Mouse (Mus musculus) midbrain, embryonic 16.5 days (tissue): ENCODE measurements around the gene Nek4. TPM values are rescaled to one million over a fixed set of nuclear protein-coding genes. Genes with fewer than 3 reads are reported as not detected.
A peak's percentile ranks its signal among the peaks of the same experiment; 100 is the strongest.

Source experiments
- ATAC-seq: fragments of 200-750 bp; cut with Nextera tagmentation; 2 replicates; pipeline ENCODE4 v1.8.0; 2017; ENCODE audit warnings: moderate TSS enrichment
- H3K27ac ChIP-seq: fragments of 300-500 bp; sonication (generic); 2 replicates; pipeline ENCODE4 v1.5.1; 2014; ENCODE audit warnings: mild to moderate bottlenecking, low read length, mixed read lengths
- H3K27me3 ChIP-seq: fragments of 300-500 bp; sonication (generic); 2 replicates; pipeline ENCODE4 v1.6.1; 2014; ENCODE audit warnings: low read depth, low read length, mixed read lengths; ENCODE audit not compliant: control insufficient read depth, insufficient read depth
- H3K36me3 ChIP-seq: fragments of 300-500 bp; sonication (generic); 2 replicates; pipeline ENCODE4 v1.6.1; 2014; ENCODE audit warnings: mild to moderate bottlenecking, low read length, moderate library complexity, mixed read lengths; ENCODE audit not compliant: control insufficient read depth, insufficient read depth
- H3K4me1 ChIP-seq: fragments of 300-500 bp; sonication (generic); 2 replicates; pipeline ENCODE4 v1.6.1; 2014; ENCODE audit warnings: mild to moderate bottlenecking, low read length, mixed read lengths; ENCODE audit not compliant: control insufficient read depth, insufficient read depth
- H3K4me2 ChIP-seq: fragments of 300-500 bp; sonication (generic); 2 replicates; pipeline ENCODE4 v1.6.1; 2014; ENCODE audit warnings: mild to moderate bottlenecking, low read length, mixed read lengths
- H3K4me3 ChIP-seq: fragments of 300-500 bp; sonication (generic); 2 replicates; pipeline ENCODE4 v1.5.1; 2014; ENCODE audit warnings: low read depth, mild to moderate bottlenecking, low read length, moderate library complexity, mixed read lengths
- H3K9ac ChIP-seq: fragments of 300-500 bp; sonication (generic); 2 replicates; pipeline ENCODE4 v1.6.1; 2014; ENCODE audit warnings: low read depth, low read length, mixed read lengths
- H3K9me3 ChIP-seq: fragments of 300-500 bp; sonication (generic); replicated peaks from 2 replicates; pipeline ENCODE4 v1.6.1; 2014; ENCODE audit warnings: mild to moderate bottlenecking, low read length, mixed read lengths; ENCODE audit not compliant: control insufficient read depth, poor library complexity, severe bottlenecking
- WGBS: fragments of 180-500 bp; shearing (Covaris S2); extraction: QIAGEN DNeasy Blood & Tissue Kit; methylation state at CpG from one replicate; pipeline ENCODE4 v1.1.7; 2014; 5-methylcytosine and 5-hydroxymethylcytosine counted together
- polyA plus RNA-seq: library from polyadenylated mRNA; unstranded; fragments of >200 nt; fragmentation: Nextera tagmentation; extraction: Ambion mirVana; gene quantifications from 2 replicates; pipeline ENCODE4 v1.2.1, GENCODE M21; 2015

Nek4 gene
- polyA plus RNA-seq, 1 experiment from 2014 or later: 18.5 TPM

DNA sequence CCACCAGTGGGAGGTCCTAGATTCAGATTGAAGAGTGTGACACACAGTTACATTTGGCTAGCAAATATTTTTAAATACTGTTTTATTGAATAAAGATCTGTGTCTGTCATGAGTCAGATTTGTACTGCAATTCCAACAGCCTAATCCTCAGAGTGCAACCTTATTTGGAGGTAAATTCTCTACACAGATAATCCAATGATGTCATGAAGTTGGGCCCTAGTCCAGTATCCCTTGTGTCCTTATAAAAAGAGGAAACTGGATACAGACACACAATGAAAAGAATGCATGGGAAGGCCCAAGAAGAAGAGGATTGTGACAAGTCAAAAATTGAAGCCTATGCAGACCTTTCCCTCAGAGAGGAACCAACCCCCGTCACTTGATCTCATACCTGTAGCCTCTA is 34.7 kb upstream of the Nek4 start:
- no peak for ATAC-seq
- no peaks in the 10 kb centered on the region for H3K27me3 ChIP-seq
- H3K4me1 ChIP-seq: no peaks in the 10 kb centered on the region
- H3K9ac ChIP-seq: no peak overlapping the region
- H3K36me3 ChIP-seq: no peaks in the 10 kb centered on the region
- no peaks in the 10 kb centered on the region for H3K9me3 ChIP-seq
- H3K27ac ChIP-seq: no peak overlapping the region
- WGBS: 90% methylated on average over 1 of the region's 1 CpGs
- no peak overlapping the region for H3K4me2 ChIP-seq
- H3K4me3 ChIP-seq: no peak overlapping the region

- no peak for ATAC-seq
- WGBS: 44% methylated on average over 8 of the region's 8 CpGs
These were observed 29.0 kb upstream of the Nek4 start for GRCm38 (mm10) chr14:30922053-30922670.

DNA sequence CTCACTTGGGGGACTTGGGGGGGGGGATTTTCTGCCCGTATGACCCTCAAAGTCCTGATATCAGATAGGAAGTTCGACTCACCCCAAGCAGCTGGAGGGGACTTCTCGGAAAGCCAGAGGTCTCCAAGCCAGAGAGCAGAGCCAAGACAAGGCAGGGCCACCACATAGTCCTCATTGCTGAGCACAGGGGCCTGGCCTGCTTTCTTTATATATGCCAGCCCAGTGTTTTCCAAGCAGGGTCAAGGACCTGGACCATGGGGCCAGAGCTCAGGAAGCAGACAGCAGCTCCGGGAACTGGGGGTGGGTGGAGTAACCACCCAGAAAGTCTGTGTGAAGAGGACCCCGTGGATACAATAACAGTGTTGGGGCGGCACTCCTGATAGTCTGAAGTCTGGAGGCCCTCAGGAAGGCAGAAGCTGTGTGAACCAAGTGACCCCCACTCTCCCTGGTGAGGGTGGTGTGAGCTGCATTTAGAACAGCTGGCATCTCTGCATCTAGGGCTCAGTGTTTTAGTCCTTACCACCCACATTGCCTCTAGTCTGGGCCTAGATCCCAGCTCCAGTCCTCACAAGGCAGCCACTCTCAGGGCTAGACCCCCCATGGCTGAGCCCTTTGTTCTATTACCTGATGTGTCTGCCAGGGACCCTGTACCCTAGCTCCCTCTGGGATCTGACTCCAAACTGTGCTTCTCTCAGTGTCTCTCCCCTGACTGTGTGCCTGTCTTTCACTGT is 27.6 kb upstream of the Nek4 start, which contains the start of gene Itih3:
Itih3 (minus strand) TSS at position 386 of the 731 bp plus-strand sequence.
- H3K27me3 ChIP-seq: no peaks in the 10 kb centered on the region
- no peak within 1 kb of the TSS for H3K4me3 ChIP-seq
- H3K4me2 ChIP-seq: no peak within 1 kb of the TSS
- H3K27ac ChIP-seq: no peak within 1 kb of the TSS
- 73% methylated on average over 6 of the region's 6 CpGs for WGBS
- H3K9me3 ChIP-seq: no peaks in the 10 kb centered on the region
- 0 out of 2 replicates have a peak, but pooled peaks have one; percentile 28 for ATAC-seq
- H3K9ac ChIP-seq: no peak within 1 kb of the TSS
- no peaks in the 10 kb centered on the region for H3K4me1 ChIP-seq
- no peaks in the 10 kb centered on the region for H3K36me3 ChIP-seq

More at GRCm38 (mm10) chr14:30922053-30922670, 29.0 kb upstream of the Nek4 start:
- no peaks in the 10 kb centered on the region for H3K9me3 ChIP-seq
- H3K4me1 ChIP-seq: no peaks in the 10 kb centered on the region
- H3K36me3 ChIP-seq: no peaks in the 10 kb centered on the region
- no peak overlapping the region for H3K4me3 ChIP-seq
- H3K27me3 ChIP-seq: no peaks in the 10 kb centered on the region
- H3K27ac ChIP-seq: no peak overlapping the region
- no peak overlapping the region for H3K4me2 ChIP-seq
- H3K9ac ChIP-seq: no peak overlapping the region

DNA sequence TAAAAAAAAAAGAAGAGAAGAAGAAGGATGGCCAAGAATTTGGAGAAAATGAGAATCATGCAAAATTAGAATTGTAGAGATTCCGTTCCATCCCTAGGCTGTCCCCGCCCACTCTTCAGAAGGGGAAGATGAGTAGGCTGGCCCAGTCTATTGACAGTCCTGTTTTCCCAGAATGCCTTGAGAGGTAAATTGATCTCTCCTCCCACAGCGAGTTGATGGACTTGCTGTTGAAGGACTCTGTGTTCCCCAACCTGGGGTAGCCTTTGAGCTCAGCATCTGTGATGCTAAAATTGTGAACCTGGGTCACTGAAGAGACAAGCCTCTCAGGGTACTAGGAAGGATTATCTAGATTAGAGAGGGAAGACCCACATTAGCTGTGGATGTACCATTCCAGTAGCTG is 25.7 kb upstream of the Nek4 start:
- H3K27ac ChIP-seq: no peak overlapping the region
- ATAC-seq: no peak
- no peaks in the 10 kb centered on the region for H3K4me1 ChIP-seq
- H3K9me3 ChIP-seq: no peaks in the 10 kb centered on the region
- no peak overlapping the region for H3K4me2 ChIP-seq
- H3K9ac ChIP-seq: no peak overlapping the region
- 94% methylated on average over 3 of the region's 3 CpGs for WGBS
- H3K27me3 ChIP-seq: no peaks in the 10 kb centered on the region
- no peak overlapping the region for H3K4me3 ChIP-seq
- H3K36me3 ChIP-seq: no peaks in the 10 kb centered on the region

DNA sequence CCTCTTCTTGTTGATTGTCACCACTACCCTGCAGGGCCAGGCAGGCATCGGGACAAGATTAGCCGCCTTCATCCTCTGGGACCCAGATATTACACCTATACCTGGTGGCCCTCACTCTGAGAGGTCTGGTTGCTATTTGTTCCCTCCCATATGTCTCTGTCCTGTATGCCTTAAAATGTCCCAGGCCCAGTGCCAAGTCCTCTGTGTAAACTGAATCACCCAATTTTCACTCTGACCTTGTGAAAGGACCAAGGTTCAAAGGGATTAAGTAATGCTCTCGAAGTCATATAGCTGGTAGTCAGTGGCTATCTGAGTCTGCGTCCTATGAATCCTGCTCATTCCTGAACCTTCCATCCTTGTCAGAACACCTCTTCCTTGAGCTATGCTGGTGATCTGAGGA is 20.8 kb upstream of the Nek4 start:
- H3K9ac ChIP-seq: no peak overlapping the region
- no peaks in the 10 kb centered on the region for H3K27me3 ChIP-seq
- H3K27ac ChIP-seq: no peak overlapping the region
- WGBS: 89% methylated on average over 4 of the region's 4 CpGs
- no peaks in the 10 kb centered on the region for H3K9me3 ChIP-seq
- no peak for ATAC-seq
- no peak overlapping the region for H3K4me2 ChIP-seq
- no peaks in the 10 kb centered on the region for H3K4me1 ChIP-seq
- H3K36me3 ChIP-seq: no peaks in the 10 kb centered on the region
- no peak overlapping the region for H3K4me3 ChIP-seq

GRCm38 (mm10) chr14:30933351-30933750 is 17.8 kb upstream of the Nek4 start:
- Histone ChIP-seq H3K9me3 (no peaks in the 10 kb centered on the region), H3K4me3 (no peak overlapping the region), H3K36me3 (no peaks in the 10 kb centered on the region), H3K9ac (no peak overlapping the region), H3K27ac (no peak overlapping the region), H3K27me3 (no peaks in the 10 kb centered on the region), H3K4me1 (no peaks in the 10 kb centered on the region), H3K4me2 (no peak overlapping the region)
- whole genome bisulfite sequencing: 85% methylated on average over 9 of the region's 9 CpGs
- no peak for ATAC-seq

- WGBS: 97% methylated on average over 4 of the region's 4 CpGs
- H3K27ac ChIP-seq: no peak overlapping the region
- no peak for ATAC-seq
- H3K4me3 ChIP-seq: no peak overlapping the region
- no peaks in the 10 kb centered on the region for H3K36me3 ChIP-seq
- no peaks in the 10 kb centered on the region for H3K4me1 ChIP-seq
- H3K27me3 ChIP-seq: no peaks in the 10 kb centered on the region; the same call in 1 of the 2 replicates
- H3K9ac ChIP-seq: no peak overlapping the region
- H3K4me2 ChIP-seq: no peak overlapping the region
- no peaks in the 10 kb centered on the region for H3K9me3 ChIP-seq
These were observed 8.9 kb upstream of the Nek4 start for GRCm38 (mm10) chr14:30942254-30942653.

DNA sequence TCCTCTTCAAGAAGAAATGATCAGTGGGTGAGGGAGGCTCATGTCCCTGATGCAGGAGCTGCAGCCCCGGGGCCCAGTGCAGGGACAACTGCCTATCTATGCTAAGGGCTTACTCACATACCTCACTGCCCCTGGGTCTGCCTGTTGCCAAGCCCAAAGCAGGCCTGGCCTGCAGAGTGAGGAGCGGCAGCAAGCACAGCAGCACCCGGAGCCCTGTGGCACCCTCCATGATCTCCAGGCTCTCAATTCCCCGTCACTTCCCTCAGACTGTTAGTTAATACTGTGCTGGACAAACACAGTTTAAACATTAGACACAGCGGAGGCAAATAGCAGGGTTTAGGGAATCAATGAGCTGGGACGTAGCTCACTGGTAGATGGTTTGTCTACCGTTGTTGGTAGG is 8.1 kb upstream of the Nek4 start, which contains the start of gene Itih1:
Itih1 (minus strand) TSS at position 252 of the 400 bp plus-strand sequence.
- Histone ChIP-seq H3K4me2 (no peak within 1 kb of the TSS), H3K9ac (no peak within 1 kb of the TSS), H3K27ac (no peak within 1 kb of the TSS), H3K36me3 (no peaks in the 10 kb centered on the region), H3K4me1 (no peaks in the 10 kb centered on the region), H3K4me3 (no peak within 1 kb of the TSS), H3K9me3 (no peaks in the 10 kb centered on the region), H3K27me3 (no peaks in the 10 kb centered on the region; the same call in 1 of the 2 replicates)
- ATAC-seq: no peak
- 94% methylated on average over 7 of the region's 7 CpGs for WGBS
